Mouse (Mus musculus) cerebellum, adult 2 months (tissue): ENCODE measurements at regions not wholly inside any gene's neighbourhood (a gene's known extent, or its start where the extent isn't known, plus 50 kb on each side); places are given as distances from the start of the nearest gene placed in this dataset.

Source experiments
- CTCF ChIP-seq: fragments of 200-500 bp; IDR thresholded peaks from 2 replicates; pipeline ENCODE4 v1.5.1; 2011; ENCODE audit warnings: low read depth, mild to moderate bottlenecking, control low read depth, low read length, moderate library complexity, borderline replicate concordance; ENCODE audit not compliant: insufficient read depth
- POLR2A ChIP-seq: fragments of 200-500 bp; IDR thresholded peaks from 2 replicates; pipeline ENCODE4 v1.6.1; 2011; ENCODE audit warnings: low read length, control low read depth, borderline replicate concordance; ENCODE audit not compliant: insufficient read depth

GRCm38 (mm10) chr17:82905483-82905882, 309.6 kb upstream of the Pkdcc start:
- TF ChIP-seq CTCF (no peak), POLR2A (no peak)
